In genomic region chr9:119852347-119853030, GRCm38 (mm10) we compare ENCODE assay signal across 10 mouse cellular contexts. TPM values are rescaled to one million over a fixed set of nuclear protein-coding genes. Genes with fewer than 3 reads are reported as not detected.
DNase-seq lines count a peak whose midpoint lies in the region; ATAC-seq lines count a peak whose summit lies in the region.
"Had no signal": no experiment of that assay in that cellular context is flagged by ENCODE, and none has a peak within 500 bp of the region (broad histone marks: within the 10 kb centered on the region; RNA-seq: fewer than 3 reads in every experiment).

No protein-coding gene starts in this region.

- DNase-seq in CD4-positive, CD25-positive, alpha-beta regulatory T cell, adult 2 months (ENCODE audit: low read depth, low spot score), result peak; percentile 2
- DNase-seq in testis, postnatal 10 days (ENCODE audit: low spot score), result peak; percentile 36
- no peak for DNase-seq in testis, postnatal 14 days (ENCODE audit: low spot score)
- DNase-seq in kidney, postnatal 25 days, result peak; percentile 56 to 78
- DNase-seq in thymus, postnatal 4 days, result no peak
- no peak for DNase-seq in right cerebral cortex, postnatal 4 days
- DNase-seq in urinary bladder, postnatal 25 days (ENCODE audit: low spot score), result no peak
- DNase-seq: right cerebral cortex, postnatal 25 days had no signal

- ATAC-seq in CD4-positive, CD25-positive, alpha-beta regulatory T cell, adult 4 months, result no peak
- ATAC-seq: inflammation-experienced regulatory T-cells, adult 6 months had no signal

RNA-seq across cellular contexts. Expression of gene Scn11a, which starts 27.2 kb away (rescaled TPM):
- polyA plus RNA-seq in CD4-positive, CD25-positive, alpha-beta regulatory T cell, adult 4 months (2017; shearing (Covaris generic)), result 1 to 10 TPM in 1 of 2 experiments, under 1 TPM in 1; 0.83 to 1.1 TPM

RNA-seq across cellular contexts. Expression of gene Wdr48, which starts 42.2 kb away (rescaled TPM):
- polyA plus RNA-seq in CD4-positive, CD25-positive, alpha-beta regulatory T cell, adult 4 months (2017; shearing (Covaris generic)), result 10 to 100 TPM; 38.6 to 46.9 TPM

Comparison
In these comparisons a context has a peak if more than half of its experiments do, and no peak if none do; other contexts are left out.
1. DNase-seq: peak in CD4-positive, CD25-positive, alpha-beta regulatory T cell, adult 2 months (single experiment), testis, postnatal 10 days (single experiment) and kidney, postnatal 25 days (2 of 2); none in testis, postnatal 14 days (single experiment), thymus, postnatal 4 days (single experiment), right cerebral cortex, postnatal 4 days (single experiment) and urinary bladder, postnatal 25 days (single experiment).